In genomic region chr9:54722156-54722555, GRCm38 (mm10) we compare ENCODE assay signal across 18 mouse cellular contexts. TPM values are rescaled to one million over a fixed set of nuclear protein-coding genes. Genes with fewer than 3 reads are reported as not detected.
"Had no signal": no experiment of that assay in that cellular context is flagged by ENCODE, and none has a peak within 500 bp of the region (broad histone marks: within the 10 kb centered on the region; RNA-seq: fewer than 3 reads in every experiment).

No protein-coding gene starts in this region.

- DNase-seq: kidney, adult 8-10 months; kidney, postnatal 25 days; liver; liver, embryonic 13.5 days; liver, postnatal 0 days; lung, postnatal 14 days; right cerebral cortex, postnatal 14 days; thymus, postnatal 4 days had no signal

- H3K4me3 ChIP-seq: left cerebral cortex, adult 2 months; limb, embryonic 12.5 days; liver, embryonic 13.5 days; lung, embryonic 15.5 days; megakaryocyte, embryonic 14.5 days; midbrain, embryonic 15.5 days; neural tube, embryonic 12.5 days had no signal

- H3K27ac ChIP-seq: left cerebral cortex, adult 2 months; limb, embryonic 12.5 days; liver, embryonic 13.5 days; lung, embryonic 15.5 days; macrophage; midbrain, embryonic 15.5 days; neural tube, embryonic 12.5 days; stomach, postnatal 0 days had no signal

RNA-seq across cellular contexts. Expression of gene Crabp1, which starts 42.4 kb away (rescaled TPM):
- total RNA-seq: monocyte, adult 5-6 weeks; neutrophil, adult 5-6 weeks had no signal
